Mouse (Mus musculus) embryonic facial prominence, embryonic 15.5 days (tissue): ENCODE data around the gene Lck. TPM values are rescaled to one million over a fixed set of nuclear protein-coding genes. Genes with fewer than 3 reads are reported as not detected.

ENCODE experiments used
- ATAC-seq: fragments of 200-750 bp; cut with Nextera tagmentation; 2 replicates; pipeline ENCODE4 v1.8.0; 2017; ENCODE audit warnings: low read depth, moderate TSS enrichment; ENCODE audit not compliant: insufficient number of reproducible peaks, low FRiP score, low TSS enrichment
- H3K27ac ChIP-seq: fragments of 300-500 bp; sonication (generic); replicated peaks from 2 replicates; pipeline ENCODE4 v1.5.1; 2015; ENCODE audit warnings: mild to moderate bottlenecking, inconsistent platforms
- H3K27me3 ChIP-seq: fragments of 300-500 bp; sonication (generic); 2 replicates; pipeline ENCODE4 v1.6.1; 2015; ENCODE audit warnings: inconsistent platforms
- H3K36me3 ChIP-seq: fragments of 300-500 bp; sonication (generic); 2 replicates; pipeline ENCODE4 v1.6.1; 2015; ENCODE audit warnings: mild to moderate bottlenecking, inconsistent platforms
- H3K4me1 ChIP-seq: fragments of 300-500 bp; sonication (generic); 2 replicates; pipeline ENCODE4 v1.6.1; 2015; ENCODE audit warnings: inconsistent platforms
- H3K4me2 ChIP-seq: fragments of 300-500 bp; sonication (generic); replicated peaks from 2 replicates; pipeline ENCODE4 v1.6.1; 2015; ENCODE audit warnings: mild to moderate bottlenecking, inconsistent platforms
- H3K4me3 ChIP-seq: fragments of 300-500 bp; sonication (generic); replicated peaks from 2 replicates; pipeline ENCODE4 v1.5.1; 2015; ENCODE audit warnings: mild to moderate bottlenecking, inconsistent platforms
- H3K9ac ChIP-seq: fragments of 300-500 bp; sonication (generic); 2 replicates; pipeline ENCODE4 v1.6.1; 2015; ENCODE audit warnings: inconsistent platforms
- H3K9me3 ChIP-seq: fragments of 300-500 bp; sonication (generic); replicated peaks from 2 replicates; pipeline ENCODE4 v1.6.1; 2016; ENCODE audit warnings: inconsistent platforms
- WGBS: fragments of 180-500 bp; shearing (Covaris S2); methylation state at CpG from one replicate; pipeline ENCODE4 v1.1.7; 2015; 5-methylcytosine and 5-hydroxymethylcytosine counted together
- microRNA-seq: library from miRNA; unstranded; fragments of <30 nt; microRNA quantifications from one replicate; pipeline ENCODE4, GENCODE M21; 2016; ENCODE audit warnings: borderline number of aligned reads
- polyA plus RNA-seq: library from polyadenylated mRNA; unstranded; fragments of >200 nt; fragmentation: Nextera tagmentation; extraction: Ambion mirVana; gene quantifications from 2 replicates; pipeline ENCODE4 v1.2.1, GENCODE M21; 2015

The Lck gene
- polyA plus RNA-seq, 1 experiment from 2014 or later, result 6.8 TPM

GRCm38 (mm10) chr4:129508237-129508515 is 65.3 kb downstream of the Lck start:
- Histone ChIP-seq H3K9me3 (no peaks in the 10 kb centered on the region), H3K9ac (no peak overlapping the region), H3K4me3 (no peak overlapping the region), H3K4me2 (no peak overlapping the region), H3K4me1 (peaks cover 28% of the 10 kb centered on the region), H3K36me3 (no peaks in the 10 kb centered on the region), H3K27me3 (no peaks in the 10 kb centered on the region), H3K27ac (no peak overlapping the region)
- WGBS, result 64% methylated on average over 3 of the region's 3 CpGs
- no peak for ATAC-seq

DNA sequence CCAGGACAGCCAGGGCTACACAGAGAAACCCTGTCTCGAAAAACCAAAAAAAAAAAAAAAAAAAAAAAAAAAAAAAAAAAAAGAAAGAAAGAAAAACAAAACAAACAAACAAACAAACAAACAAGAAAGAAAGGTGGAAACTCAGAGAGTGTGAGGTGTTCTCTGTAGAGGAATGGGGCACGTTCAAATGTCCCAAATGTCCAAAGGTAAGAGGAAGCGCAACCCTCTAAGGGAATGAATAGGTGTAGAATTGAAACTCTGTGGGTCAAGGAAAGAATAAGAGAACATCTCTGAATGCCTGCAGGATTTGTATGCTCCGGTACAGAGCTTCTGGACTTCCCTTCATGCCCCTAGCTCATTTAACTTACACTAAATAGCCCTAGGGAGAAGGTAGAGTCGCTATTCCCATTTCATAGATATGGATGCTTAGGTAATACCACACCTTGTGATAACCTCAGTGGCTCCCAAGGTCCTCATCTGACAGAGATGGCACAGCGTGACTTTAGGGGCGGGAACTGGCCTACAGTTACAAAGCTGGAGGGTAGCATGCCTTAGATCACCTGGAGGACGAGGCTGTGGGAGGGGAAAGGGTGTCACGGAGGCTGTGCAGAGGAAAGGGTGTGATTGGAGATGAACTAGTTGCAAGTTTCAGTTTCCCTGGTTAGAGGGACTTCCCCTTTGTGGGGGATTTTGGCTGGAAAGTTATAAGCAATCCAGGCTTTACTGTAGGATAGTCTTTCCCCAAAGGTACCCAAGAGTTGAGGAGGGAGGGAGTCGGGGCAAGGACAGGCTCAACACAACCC is 65.8 kb downstream of the Lck start:
- H3K27ac ChIP-seq, result no peak overlapping the region
- no peak overlapping the region for H3K9ac ChIP-seq
- no peaks in the 10 kb centered on the region for H3K27me3 ChIP-seq
- H3K9me3 ChIP-seq, result no peaks in the 10 kb centered on the region
- WGBS, result 62% methylated on average over 9 of the region's 10 CpGs
- H3K36me3 ChIP-seq, result no peaks in the 10 kb centered on the region
- H3K4me2 ChIP-seq, result no peak overlapping the region
- no peak overlapping the region for H3K4me3 ChIP-seq
- peaks cover 28% of the 10 kb centered on the region for H3K4me1 ChIP-seq
- no peak for ATAC-seq

DNA sequence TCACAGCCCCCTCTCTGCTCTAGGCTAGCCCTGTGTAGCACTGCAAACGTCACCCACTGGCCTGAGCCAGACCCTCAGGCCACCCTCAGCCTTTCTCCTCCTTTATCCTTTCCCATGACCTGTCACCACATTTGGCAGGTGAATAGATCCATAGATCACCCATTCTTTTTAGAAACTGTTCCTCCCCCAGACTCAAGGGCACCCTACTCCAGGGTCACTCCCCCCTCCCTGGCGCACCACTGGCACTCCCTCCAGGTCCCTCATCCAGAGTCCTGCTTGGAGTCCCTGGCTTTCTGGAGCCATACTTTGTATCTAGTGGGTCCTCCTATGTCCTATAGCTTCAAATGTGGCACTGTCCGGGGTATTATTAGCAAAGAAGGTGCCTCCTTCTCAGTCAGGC is 67.9 kb downstream of the Lck start:
- H3K9me3 ChIP-seq, result no peaks in the 10 kb centered on the region
- H3K27ac ChIP-seq, result no peak overlapping the region
- no peaks in the 10 kb centered on the region for H3K27me3 ChIP-seq
- no peak overlapping the region for H3K4me3 ChIP-seq
- H3K4me2 ChIP-seq, result no peak overlapping the region
- WGBS, result 77% methylated on average over 3 of the region's 3 CpGs
- H3K36me3 ChIP-seq, result no peaks in the 10 kb centered on the region
- peaks cover 21% of the 10 kb centered on the region for H3K4me1 ChIP-seq
- ATAC-seq, result no peak
- no peak overlapping the region for H3K9ac ChIP-seq

GRCm38 (mm10) chr4:129502901-129503444 is 70.5 kb downstream of the Lck start:
- H3K27me3 ChIP-seq, result no peaks in the 10 kb centered on the region
- H3K27ac ChIP-seq, result no peak overlapping the region
- no peaks in the 10 kb centered on the region for H3K36me3 ChIP-seq
- H3K4me1 ChIP-seq, result peaks cover 29% of the 10 kb centered on the region
- no peak for ATAC-seq
- no peaks in the 10 kb centered on the region for H3K9me3 ChIP-seq
- 0 out of 2 replicates have a peak overlapping the region, but pooled peaks have one; percentile 4 for H3K4me2 ChIP-seq
- no peak overlapping the region for H3K9ac ChIP-seq
- no peak overlapping the region for H3K4me3 ChIP-seq
- 42% methylated on average over 11 of the region's 11 CpGs for WGBS

DNA sequence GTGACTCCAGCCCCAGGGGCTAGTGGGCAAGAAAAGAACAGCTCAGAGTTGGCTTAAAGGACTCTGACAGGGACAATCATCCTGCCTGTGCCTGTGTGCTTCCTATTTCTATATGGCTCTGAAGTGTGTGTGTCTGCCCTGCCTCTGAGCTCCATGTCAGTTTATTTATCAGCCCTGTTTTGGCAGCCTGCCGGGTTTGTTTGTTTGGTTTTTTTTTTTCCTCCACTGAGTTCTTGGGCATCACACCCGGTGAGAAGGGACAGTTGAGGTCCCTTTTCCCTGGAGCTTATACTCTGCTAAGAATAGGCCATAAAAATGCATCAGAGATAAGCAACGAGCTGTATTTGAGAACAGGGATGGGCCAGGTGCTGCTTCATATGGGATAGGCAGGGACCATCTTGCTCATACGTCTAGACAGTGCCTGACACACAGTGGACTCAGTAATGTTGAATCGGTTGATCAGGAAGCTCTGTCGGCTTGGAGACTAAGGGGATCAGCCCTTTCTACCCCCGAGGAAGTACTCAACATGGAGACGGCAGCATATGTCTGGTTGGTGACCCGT is 71.0 kb downstream of the Lck start:
- no peaks in the 10 kb centered on the region for H3K27me3 ChIP-seq
- no peak overlapping the region for H3K9ac ChIP-seq
- no peaks in the 10 kb centered on the region for H3K36me3 ChIP-seq
- no peak overlapping the region for H3K4me3 ChIP-seq
- peaks cover 29% of the 10 kb centered on the region for H3K4me1 ChIP-seq
- no peaks in the 10 kb centered on the region for H3K9me3 ChIP-seq
- no peak for ATAC-seq
- no peak overlapping the region for H3K4me2 ChIP-seq
- no peak overlapping the region for H3K27ac ChIP-seq
- 61% methylated on average over 9 of the region's 9 CpGs for WGBS

GRCm38 (mm10) chr4:129500607-129501566 is 72.6 kb downstream of the Lck start:
- Histone ChIP-seq H3K36me3 (no peaks in the 10 kb centered on the region), H3K4me1 (peaks cover 40% of the 10 kb centered on the region), H3K9me3 (no peaks in the 10 kb centered on the region), H3K4me2 (peak overlapping the region; percentile 80), H3K27me3 (no peaks in the 10 kb centered on the region), H3K27ac (peak overlapping the region; percentile 89), H3K9ac (peak overlapping the region; percentile 47), H3K4me3 (peak overlapping the region; percentile 62)
- WGBS, result 1% methylated on average over 48 of the region's 49 CpGs
- ATAC-seq, result peak; percentile 84

DNA sequence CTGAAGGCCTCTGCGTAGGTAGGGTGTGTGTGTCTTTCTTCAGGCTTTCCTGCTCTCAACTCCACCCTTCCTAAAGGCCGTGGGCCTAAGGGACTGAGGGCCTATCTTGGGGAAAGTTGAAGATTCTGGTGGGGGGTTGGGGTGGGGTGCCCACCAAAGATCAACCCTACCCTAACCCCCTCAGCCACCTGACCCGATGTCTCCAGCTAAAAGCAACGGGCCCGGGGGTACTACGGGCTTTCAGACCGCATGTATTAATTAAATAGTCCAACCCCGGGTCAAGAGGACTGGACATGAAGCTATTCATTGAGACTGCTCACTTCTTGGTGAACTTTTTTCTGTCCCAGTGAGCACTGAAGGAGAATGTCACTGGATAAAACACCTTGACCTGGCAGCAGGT is 73.4 kb downstream of the Lck start:
- no peak for ATAC-seq
- Histone ChIP-seq H3K27ac (peak overlapping the region; percentile 89), H3K9ac (no peak overlapping the region), H3K9me3 (no peaks in the 10 kb centered on the region), H3K36me3 (no peaks in the 10 kb centered on the region), H3K4me3 (peak overlapping the region; percentile 62), H3K4me2 (peak overlapping the region; percentile 80), H3K27me3 (no peaks in the 10 kb centered on the region), H3K4me1 (peaks cover 42% of the 10 kb centered on the region)
- 67% methylated on average over 8 of the region's 8 CpGs for WGBS

DNA sequence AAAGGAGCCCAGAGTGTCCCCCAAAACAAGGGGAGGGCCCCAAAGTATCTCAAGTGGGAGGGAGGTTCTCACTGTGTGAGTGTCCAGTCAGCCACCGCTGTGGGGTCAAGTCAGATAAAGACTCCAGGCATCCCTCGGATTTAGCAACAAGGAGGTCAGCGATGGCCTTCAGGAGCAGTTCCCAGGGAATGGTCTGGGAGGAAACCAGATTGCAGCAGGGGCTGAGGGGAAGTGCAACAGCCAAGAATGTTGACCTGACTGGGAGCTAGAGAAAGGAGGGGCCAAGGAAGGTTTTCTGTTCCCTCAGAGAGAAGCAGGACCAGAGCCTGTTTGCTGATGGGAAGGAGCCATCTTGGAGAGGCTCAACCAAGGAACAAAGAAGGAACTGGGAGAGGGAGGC is 74.5 kb downstream of the Lck start:
- ATAC-seq, result no peak
- no peak overlapping the region for H3K4me2 ChIP-seq
- H3K27ac ChIP-seq, result no peak overlapping the region
- H3K4me3 ChIP-seq, result no peak overlapping the region
- H3K36me3 ChIP-seq, result no peaks in the 10 kb centered on the region
- 67% methylated on average over 3 of the region's 3 CpGs for WGBS
- peaks cover 42% of the 10 kb centered on the region for H3K4me1 ChIP-seq
- H3K9ac ChIP-seq, result no peak overlapping the region
- H3K27me3 ChIP-seq, result no peaks in the 10 kb centered on the region
- H3K9me3 ChIP-seq, result no peaks in the 10 kb centered on the region

Small RNAs within 50 kb of the gene (microRNA-seq; reads per million reads assigned to microRNA genes)
- not detected for gene Mir8119

Other genes with a start within 250 kb of the Lck start
- 325 and 329 TPM in 2 replicates for gene Rbbp4, start 238.3 kb downstream of the Lck start, polyA plus RNA-seq
- gene Zbtb8os, start 237.9 kb downstream of the Lck start, polyA plus RNA-seq, result 36.6 and 41.2 TPM in 2 replicates
- gene Zbtb8a, start 195.5 kb downstream of the Lck start, polyA plus RNA-seq, result 12.8 and 14.1 TPM in 2 replicates
- 1.2 and 1.3 TPM in 2 replicates for gene Zbtb8b, start 132.8 kb downstream of the Lck start, polyA plus RNA-seq
- gene Bsdc1, start 112.1 kb downstream of the Lck start, polyA plus RNA-seq, result 31.2 and 32.4 TPM in 2 replicates
- not detected in 2 replicates for gene Tssk3, start 82.6 kb downstream of the Lck start, polyA plus RNA-seq
- not detected in 2 replicates for gene Fam229a, start 82.5 kb downstream of the Lck start, polyA plus RNA-seq
- gene Marcksl1, start 60.1 kb downstream of the Lck start, polyA plus RNA-seq, result 610 and 641 TPM in 2 replicates
- gene Hdac1, start 30.9 kb downstream of the Lck start, polyA plus RNA-seq, result 200 and 207 TPM in 2 replicates
- gene Fam167b, start 4.9 kb upstream of the Lck start, polyA plus RNA-seq, result 6.7 and 7.5 TPM in 2 replicates
- gene Eif3i, start 27.0 kb upstream of the Lck start, polyA plus RNA-seq, result 270 and 284 TPM in 2 replicates
- 197 and 210 TPM in 2 replicates for gene Tmem234, start 27.0 kb upstream of the Lck start, polyA plus RNA-seq
- 3.4 and 3.7 TPM in 2 replicates for gene Dcdc2b, start 40.6 kb upstream of the Lck start, polyA plus RNA-seq
- gene Iqcc, start 45.5 kb upstream of the Lck start, polyA plus RNA-seq, result 31.8 and 34.1 TPM in 2 replicates
- 63.3 and 66.7 TPM in 2 replicates for gene Ccdc28b, start 50.3 kb upstream of the Lck start, polyA plus RNA-seq
- gene Txlna, start 67.4 kb upstream of the Lck start, polyA plus RNA-seq, result 88.0 and 91.4 TPM in 2 replicates
- gene Kpna6, start 99.1 kb upstream of the Lck start, polyA plus RNA-seq, result 15.3 and 16.3 TPM in 2 replicates
- 13.5 and 15.0 TPM in 2 replicates for gene Tmem39b, start 123.2 kb upstream of the Lck start, polyA plus RNA-seq
- gene Khdrbs1, start 168.7 kb upstream of the Lck start, polyA plus RNA-seq, result 98.8 and 99.1 TPM in 2 replicates
- 316 and 324 TPM in 2 replicates for gene Ptp4a2, start 237.6 kb upstream of the Lck start, polyA plus RNA-seq